Mouse (Mus musculus) embryo, embryonic 10.5 days (tissue): ENCODE data around the gene Bbs9.
"Not testable (repeated sequence)": the region's sequence is repeated elsewhere in the genome, so short reads cannot be mapped to it uniquely, and the experiment has no call there.

ENCODE experiments used
- DNase-seq: peaks from one replicate; pipeline ENCODE4 v3.0.0-alpha.2; 2015; ENCODE audit warnings: low spot score

Gene Bbs9

GRCm38 (mm10) chr9:22848800-22849199, 373.3 kb downstream of the Bbs9 start:
- DNase-seq, result no peak

GRCm38 (mm10) chr9:22849212-22849611, 373.7 kb downstream of the Bbs9 start:
- no peak for DNase-seq

- DNase-seq, result not testable (repeated sequence)
These were observed 393.6 kb downstream of the Bbs9 start for GRCm38 (mm10) chr9:22869147-22869546.

- DNase-seq, result no peak
These were observed 395.1 kb downstream of the Bbs9 start for GRCm38 (mm10) chr9:22870661-22871060.

- DNase-seq, result no peak
These were observed 399.7 kb downstream of the Bbs9 start for GRCm38 (mm10) chr9:22875231-22875630.

- no peak for DNase-seq
These were observed 403.8 kb downstream of the Bbs9 start for GRCm38 (mm10) chr9:22879266-22879665.

- DNase-seq, result no peak
These were observed 410.8 kb downstream of the Bbs9 start for GRCm38 (mm10) chr9:22886351-22886750.

GRCm38 (mm10) chr9:22905434-22905833, 429.9 kb downstream of the Bbs9 start:
- no peak for DNase-seq

- DNase-seq, result no peak
These were observed 441.3 kb downstream of the Bbs9 start for GRCm38 (mm10) chr9:22916808-22917207.

GRCm38 (mm10) chr9:22935645-22936044, 460.1 kb downstream of the Bbs9 start:
- no peak for DNase-seq
